Comparison of ENCODE assay signal across 11 mouse cellular contexts in genomic region chr7:126083341-126083979, GRCm38 (mm10). TPM values are rescaled to one million over a fixed set of nuclear protein-coding genes. Genes with fewer than 3 reads are reported as not detected.
DNase-seq lines count a peak whose midpoint lies in the region; ATAC-seq and TF ChIP-seq lines count a peak whose summit lies in the region.
"Had no signal": no experiment of that assay in that cellular context is flagged by ENCODE, and none has a peak within 500 bp of the region (broad histone marks: within the 10 kb centered on the region; RNA-seq: fewer than 3 reads in every experiment).

No protein-coding gene starts in this region.

- no peaks in the 10 kb centered on the region for H3K9me3 ChIP-seq in heart, embryonic 12.5 days (replicated peaks)
- H3K9me3 ChIP-seq: forebrain, embryonic 15.5 days had no signal

- intact Hi-C loops in heart, adult 2 months (cut with DNase I): loop anchor here (2.0 to 10.0 kb wide), 4 partner anchors 125 to 316 kb away; no protein-coding TSS in a partner anchor

- no peaks in the 10 kb centered on the region for H3K36me3 ChIP-seq in heart, adult 2 months (ENCODE audit: control insufficient read depth, insufficient read depth, low read length)
- no peaks in the 10 kb centered on the region for H3K36me3 ChIP-seq in heart, embryonic 12.5 days
- H3K36me3 ChIP-seq: forebrain, embryonic 15.5 days had no signal

- no peaks in the 10 kb centered on the region for H3K79me2 ChIP-seq in heart, adult 2 months (replicated peaks; ENCODE audit: control insufficient read depth, insufficient read depth, low read length)

- no peak overlapping the region for H3K4me2 ChIP-seq in heart, embryonic 12.5 days

- no peak for ATAC-seq in heart, embryonic 12.5 days (ENCODE audit: insufficient number of reproducible peaks, low FRiP score)
- ATAC-seq: forebrain, embryonic 15.5 days had no signal

- TF ChIP-seq POLR2A in heart, adult 2 months (IDR thresholded peaks at IDR 0.05; ENCODE audit: insufficient read depth, low read depth, low read length): no peak

- TF ChIP-seq CTCF in heart, adult 2 months (IDR thresholded peaks at IDR 0.05): peak; percentile 57
- TF ChIP-seq CTCF in layer of hippocampus, adult 2 months (conservative IDR thresholded peaks at IDR 0.05): peak; percentile 68

- peaks cover 3% of the 10 kb centered on the region; the same call in 1 of the 2 replicates for H3K27me3 ChIP-seq in heart, adult 2 months (ENCODE audit: control insufficient read depth, insufficient read depth, low read length)
- H3K27me3 ChIP-seq in heart, embryonic 12.5 days (replicated peaks): peaks cover 65% of the 10 kb centered on the region

- no peak for TF ChIP-seq EP300 in heart, adult 2 months (IDR thresholded peaks at IDR 0.05; ENCODE audit: insufficient read depth, low read depth, low read length)

- no peak for DNase-seq in heart, adult 2 months
- peak in 1 of 2 experiments; percentile 32 for DNase-seq in layer of hippocampus, adult 2 months (ENCODE audit: low spot score in 2 of 2)
- no peak for DNase-seq in layer of hippocampus, adult 8-10 months (ENCODE audit: low spot score in 2 of 2)
- DNase-seq in right cerebral cortex, postnatal 25 days: peak; percentile 22
- DNase-seq in right cerebral cortex, postnatal 36 days (ENCODE audit: low spot score in 2 of 2): no peak
- DNase-seq in B cell, adult 2 months: no peak
- DNase-seq in c-Kit-positive CD71-positive TER-119-positive erythroid progenitor cells, embryonic 14.5 days (ENCODE audit: low spot score): no peak

- no peak overlapping the region for H3K27ac ChIP-seq in heart, adult 2 months
- H3K27ac ChIP-seq in heart, embryonic 12.5 days (ENCODE audit: poor library complexity, severe bottlenecking): no peak overlapping the region
- no peak overlapping the region for H3K27ac ChIP-seq in layer of hippocampus, adult 2 months
- H3K27ac ChIP-seq: forebrain, embryonic 15.5 days had no signal

- 18% methylated on average over 9 of the region's 9 CpGs for WGBS in heart, adult 2 months
- WGBS in heart, embryonic 12.5 days: 25% methylated on average over 9 of the region's 9 CpGs

- H3K9ac ChIP-seq in heart, adult 2 months (ENCODE audit: low read depth, low read length): no peak overlapping the region
- no peak overlapping the region for H3K9ac ChIP-seq in heart, embryonic 12.5 days
- H3K9ac ChIP-seq: forebrain, embryonic 15.5 days had no signal

- no peak overlapping the region for H3K4me3 ChIP-seq in heart, adult 2 months
- no peak overlapping the region for H3K4me3 ChIP-seq in heart, embryonic 12.5 days
- H3K4me3 ChIP-seq in layer of hippocampus, adult 2 months: no peak overlapping the region

- H3K4me1 ChIP-seq in heart, adult 2 months (ENCODE audit: control insufficient read depth, insufficient read depth, low read length): 0 out of 2 replicates have a peak, but pooled peaks cover 1% of the 10 kb centered on the region
- H3K4me1 ChIP-seq in heart, embryonic 12.5 days (replicated peaks): peaks cover 49% of the 10 kb centered on the region

RNA-seq across cellular contexts. Expression of gene Gsg1l, which starts 1.2 kb away (rescaled TPM):
- 10 to 100 TPM; 10.5 to 12.6 TPM for total RNA-seq in heart, adult 2 months (2021)
- polyA plus RNA-seq in heart, adult 2 months (2012; rRNA removed): 11.3 and 20.2 TPM in 2 replicates
- polyA plus RNA-seq in heart, embryonic 12.5 days (2016; fragmentation: Nextera tagmentation; extraction: Ambion mirVana): 12.0 and 12.2 TPM in 2 replicates
- total RNA-seq in layer of hippocampus, adult 2 months (2021): 10 to 100 TPM; 14.0 to 16.0 TPM
- 10 to 100 TPM; 18.4 to 28.8 (median 21.1) TPM for total RNA-seq in layer of hippocampus, adult 8-10 months (2022)
- total RNA-seq: ES-E14; megakaryocyte-erythroid progenitor cell, adult 5-6 weeks had no signal
